Mouse (Mus musculus) brain, embryonic 14.5 days (tissue): Measurements from ENCODE around the gene Tgfbr1.

Source experiments
- CTCF ChIP-seq: fragments of 200-500 bp; IDR thresholded peaks from 2 replicates; pipeline ENCODE4 v1.5.1; 2012; ENCODE audit warnings: inconsistent platforms, mild to moderate bottlenecking, moderate library complexity, borderline replicate concordance; ENCODE audit not compliant: insufficient read depth, insufficient read length; ENCODE audit errors: extremely low read depth
- POLR2A ChIP-seq: fragments of 200-500 bp; IDR thresholded peaks from 2 replicates; pipeline ENCODE4 v1.6.1; 2012; ENCODE audit warnings: mild to moderate bottlenecking, inconsistent platforms, borderline replicate concordance; ENCODE audit not compliant: poor library complexity, insufficient read depth, insufficient read length, severe bottlenecking; ENCODE audit errors: extremely low read depth

DNA sequence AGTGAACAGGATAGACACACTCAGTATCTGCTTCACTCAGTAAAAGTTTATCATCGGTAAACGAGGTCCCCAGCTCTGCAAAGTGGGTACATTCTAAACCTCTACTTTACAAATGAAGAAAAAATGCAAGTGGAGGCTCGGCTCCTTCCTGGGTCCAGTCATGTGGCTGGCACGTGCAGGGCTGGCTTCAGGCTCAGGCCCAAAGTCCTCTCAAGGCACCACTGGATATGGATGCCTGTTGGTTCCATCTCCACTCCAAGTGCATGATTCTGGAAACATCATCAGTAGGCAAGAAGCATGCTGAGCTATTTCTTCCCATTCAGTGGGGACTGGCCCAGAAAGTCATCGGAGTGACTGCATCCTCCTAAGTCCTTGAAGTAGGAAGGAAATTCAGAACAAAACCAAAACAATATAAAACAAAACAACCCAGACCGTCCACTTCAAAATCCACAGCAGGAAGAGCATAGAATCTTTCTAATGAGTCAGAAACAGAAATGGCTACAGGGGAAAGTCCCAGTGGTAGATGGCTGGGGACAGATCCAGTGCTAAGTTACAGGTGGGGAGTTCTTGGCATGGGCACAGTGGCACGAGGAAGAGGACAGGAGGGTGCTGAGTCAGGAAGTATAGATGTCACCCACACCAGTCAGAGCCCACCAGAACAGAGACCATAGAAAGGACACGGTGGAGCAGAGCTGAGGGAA is 39.2 kb upstream of the Tgfbr1 start:
- TF ChIP-seq POLR2A (no peak), CTCF (no peak)
